Mouse (Mus musculus) C2C12 (cell line): ENCODE measurements around the gene Lcmt1.

Experiments used
- CTCF ChIP-seq: IDR thresholded peaks from one replicate; pipeline ENCODE4 v1.5.1; 2011; ENCODE audit not compliant: control insufficient read depth, insufficient read depth, insufficient read length
- MAX ChIP-seq: IDR thresholded peaks from one replicate; pipeline ENCODE4 v1.6.1; 2011; ENCODE audit warnings: mild to moderate bottlenecking, control low read depth
- USF1 ChIP-seq: IDR thresholded peaks from one replicate; pipeline ENCODE4 v1.6.1; 2011; ENCODE audit warnings: low read depth, mild to moderate bottlenecking, control low read depth, moderate library complexity

GRCm38 (mm10) chr7:123421958-123422357 lies 52.4 kb downstream of the Lcmt1 start:
- TF ChIP-seq USF1 = no peak
- no peak for TF ChIP-seq CTCF
- no peak for TF ChIP-seq MAX
